Mouse (Mus musculus) kidney, adult 11 months (tissue): Measurements from ENCODE around the gene Brpf3.

Experiments
- DNase-seq: peaks from one replicate; pipeline ENCODE4 v3.0.0; 2022

Brpf3 gene

DNA sequence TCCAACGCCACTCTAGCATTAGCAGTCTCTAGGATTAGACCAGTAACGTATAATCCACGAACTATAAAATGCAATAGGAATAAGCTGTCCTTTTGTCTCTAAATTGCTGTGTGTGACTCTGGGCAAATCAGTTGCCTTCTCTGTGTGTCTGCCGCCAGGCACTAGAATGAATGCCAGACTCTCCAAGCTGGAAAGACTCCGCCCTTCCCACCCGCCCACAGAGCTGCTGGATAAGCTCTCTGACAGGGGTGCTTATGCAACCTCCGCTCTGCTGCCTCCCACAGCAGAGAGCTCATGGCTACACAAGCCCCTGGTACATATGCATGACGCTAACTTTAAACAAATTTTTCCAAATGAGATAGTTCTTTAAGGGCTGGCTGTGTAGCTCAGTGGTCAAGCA, 74.4 kb downstream of the Brpf3 start:
- peak; percentile 45 for DNase-seq

DNA sequence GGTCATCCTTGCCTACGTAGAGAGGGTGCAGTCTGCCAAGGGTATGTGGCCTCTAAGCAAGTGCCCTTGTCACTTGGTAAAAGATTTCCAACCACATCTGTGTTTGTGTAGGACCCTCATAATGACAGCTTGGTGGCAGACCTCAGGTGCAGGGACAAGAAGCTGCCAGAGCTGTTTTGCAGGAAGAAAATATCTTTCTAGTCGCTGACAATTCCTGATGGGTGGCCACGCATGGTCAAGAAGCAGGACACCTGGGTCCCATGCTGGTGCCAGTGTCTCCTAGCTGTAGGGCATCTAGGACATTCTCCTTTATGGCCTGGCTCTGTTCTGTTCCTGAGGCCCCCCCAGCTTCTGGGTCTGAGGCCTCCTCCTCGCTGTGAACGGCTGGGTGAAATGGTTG, 75.4 kb downstream of the Brpf3 start:
- no peak for DNase-seq

- DNase-seq, result no peak
Observed at GRCm38 (mm10) chr17:28876821-28877220, 75.9 kb downstream of the Brpf3 start.

DNA sequence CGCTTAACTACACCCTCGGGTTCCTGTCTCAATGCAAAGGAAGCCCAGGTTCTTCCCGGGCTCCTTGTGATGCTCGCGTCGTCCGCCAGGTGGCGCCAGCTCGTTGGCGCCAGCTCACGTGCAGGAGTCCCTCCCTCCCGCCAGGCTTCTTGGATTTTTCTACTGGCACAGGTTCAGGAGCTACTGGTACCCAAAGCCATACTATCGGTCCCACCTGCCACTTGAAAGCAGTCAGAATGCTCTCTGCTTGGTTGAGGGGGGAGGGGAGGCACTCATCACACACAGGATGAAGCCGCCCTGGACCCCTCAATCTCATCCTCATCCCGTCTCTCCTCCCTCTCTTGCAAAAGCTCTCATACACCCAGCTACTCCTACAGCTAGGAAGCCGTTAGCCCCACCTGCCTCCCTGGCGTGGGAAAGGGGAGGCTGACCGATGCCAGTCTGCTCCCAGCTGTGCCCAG, 79.1 kb downstream of the Brpf3 start:
- peak; percentile 40 for DNase-seq

DNA sequence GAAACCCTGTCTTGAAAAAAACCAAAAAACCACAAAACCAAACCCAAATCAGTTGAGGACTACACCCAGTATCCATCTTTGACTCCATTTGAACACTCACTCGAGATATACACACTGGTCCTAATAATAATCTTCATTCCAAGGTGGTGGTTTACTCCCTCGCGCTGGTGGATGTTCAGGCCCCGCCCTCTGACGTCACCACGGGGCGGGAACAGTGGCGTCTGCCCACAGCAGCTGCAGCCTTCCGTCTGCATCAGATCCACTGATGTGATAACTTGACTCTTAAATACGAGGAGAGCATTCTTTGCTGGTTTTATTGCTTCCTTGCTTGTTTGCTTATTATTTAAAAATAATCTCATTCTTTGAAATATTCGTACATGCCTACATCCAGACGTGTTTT, 81.4 kb downstream of the Brpf3 start:
- DNase-seq, result peak; percentile 24

- DNase-seq, result no peak
Observed at GRCm38 (mm10) chr17:28882810-28883209, 81.9 kb downstream of the Brpf3 start.

GRCm38 (mm10) chr17:28883941-28884516, 83.1 kb downstream of the Brpf3 start:
- no peak for DNase-seq

DNA sequence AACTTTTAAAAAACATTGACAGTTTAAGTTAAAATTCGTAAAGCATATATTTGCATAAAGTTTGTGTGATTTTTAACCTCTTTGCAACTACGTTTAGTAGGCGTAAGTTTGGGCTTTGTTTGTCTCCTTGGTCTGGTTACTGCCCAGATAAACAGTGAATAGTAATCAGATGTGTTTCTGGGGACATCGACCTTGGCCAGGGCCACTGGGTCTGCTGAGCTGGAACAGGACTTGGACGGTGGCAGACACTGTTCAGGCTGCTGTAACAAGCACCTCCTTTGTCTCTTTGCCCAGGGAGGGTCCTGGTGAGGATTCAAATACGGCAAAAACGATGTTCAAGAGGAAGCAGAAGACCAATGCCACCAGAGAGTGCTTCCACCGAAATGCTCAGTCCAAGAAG, 84.3 kb downstream of the Brpf3 start:
- DNase-seq, result no peak

DNA sequence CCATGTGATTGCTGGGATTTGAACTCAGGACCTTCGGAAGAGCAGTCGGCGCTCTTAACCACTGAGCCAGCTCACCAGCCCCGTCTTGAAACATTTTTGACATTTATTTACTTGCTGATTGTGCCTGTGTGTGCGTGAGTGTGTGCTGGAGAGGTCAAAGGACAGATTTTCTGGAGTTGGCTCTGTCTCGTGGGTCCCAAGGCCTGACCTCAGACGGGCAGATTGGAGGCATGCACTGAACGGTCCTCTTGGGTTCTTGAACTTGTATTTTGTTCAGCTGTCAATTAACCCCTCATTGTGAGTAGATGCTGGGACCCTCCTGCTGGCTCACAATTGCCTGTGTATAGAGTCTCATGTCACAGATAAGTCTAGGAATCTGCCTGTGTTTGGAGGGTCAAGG, 85.4 kb downstream of the Brpf3 start:
- no peak for DNase-seq
